Mouse (Mus musculus) adrenal gland, postnatal 4 days (tissue): ENCODE results near the gene Dhx32. TPM values are rescaled to one million over a fixed set of nuclear protein-coding genes. Genes with fewer than 3 reads are reported as not detected.

Experiments used
- DNase-seq, 2 experiments: peaks; one replicate each; pipeline ENCODE4 v3.0.0; 2021 to 2022; ENCODE audit warnings: low spot score in 2 of 2, mixed read lengths in 2 of 2
- total RNA-seq, 2 experiments: library from RNA; stranded (reverse); gene quantifications; 2 replicates each; pipeline ENCODE4 v1.2.3; 2021

Dhx32 gene
- total RNA-seq, 2 experiments from 2014 or later = 54.6 to 57.6 TPM

DNA sequence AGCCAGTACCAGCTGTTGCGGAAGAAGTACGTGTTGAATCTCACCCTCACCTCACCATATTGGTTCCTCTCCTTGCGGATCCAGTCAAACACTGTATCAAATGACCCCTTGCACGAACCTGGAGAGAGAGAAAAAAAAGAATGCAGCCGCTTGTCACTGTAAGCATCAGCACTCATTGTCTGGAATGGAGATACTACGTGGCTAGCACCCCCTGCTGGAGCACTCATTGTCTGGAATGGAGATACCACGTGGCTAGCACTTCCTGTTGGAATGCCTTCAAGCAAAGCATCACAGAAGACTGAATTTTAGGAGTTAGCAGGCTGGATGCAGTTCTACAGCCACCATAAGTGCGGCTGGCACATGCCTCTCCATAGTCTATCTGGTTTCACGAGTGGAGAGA is 106.5 kb downstream of the Dhx32 start:
- no peak for DNase-seq

Other genes with a start within 250 kb of the Dhx32 start
- not detected for gene Tex36, start 180.6 kb downstream of the Dhx32 start, total RNA-seq
- 10 to 100 TPM; 21.3 to 25.8 TPM for gene Edrf1, start 145.2 kb downstream of the Dhx32 start, total RNA-seq
- gene Mmp21, start 102.7 kb downstream of the Dhx32 start, total RNA-seq = not detected
- gene Bccip, start 73.4 kb downstream of the Dhx32 start, total RNA-seq = 10 to 100 TPM; 60.6 to 69.8 TPM
- 10 to 100 TPM; 13.4 to 14.5 TPM for gene Uros, start 72.7 kb downstream of the Dhx32 start, total RNA-seq
- 1 to 10 TPM in 1 of 2 experiments, under 1 TPM in 1; 0.71 to 1.1 TPM for gene Fank1, start 5.9 kb downstream of the Dhx32 start, total RNA-seq